Mouse (Mus musculus): ENCODE measurements at regions not wholly inside any gene's neighbourhood (a gene's known extent, or its start where the extent isn't known, plus 50 kb on each side); places are given as distances from the start of the nearest gene placed in this dataset.
"Not testable (repeated sequence)": the region's sequence is repeated elsewhere in the genome, so short reads cannot be mapped to it uniquely, and the experiment has no call there.

DNA sequence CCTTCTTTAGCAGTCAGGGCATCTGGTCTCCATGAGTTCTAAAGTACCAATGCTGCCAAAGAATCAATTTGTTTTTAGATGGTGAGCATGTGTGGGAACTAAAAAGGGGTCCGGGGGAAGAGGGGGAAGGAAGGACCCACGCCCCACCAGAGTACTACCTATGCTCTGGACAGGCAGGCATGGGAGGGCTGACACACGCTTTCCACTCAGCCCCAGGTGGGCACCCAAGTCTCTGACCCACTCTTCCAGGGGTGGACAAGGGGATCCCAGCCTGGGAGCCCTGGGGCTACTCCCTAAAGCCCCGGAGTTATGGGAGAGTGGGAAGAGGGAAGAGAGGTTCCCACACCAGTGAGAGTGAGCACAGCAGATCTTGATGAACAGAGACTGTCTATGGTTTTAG, 1446.9 kb downstream of the Zfp704 start:
- DNase-seq (ENCODE audit: low spot score): no peak

DNA sequence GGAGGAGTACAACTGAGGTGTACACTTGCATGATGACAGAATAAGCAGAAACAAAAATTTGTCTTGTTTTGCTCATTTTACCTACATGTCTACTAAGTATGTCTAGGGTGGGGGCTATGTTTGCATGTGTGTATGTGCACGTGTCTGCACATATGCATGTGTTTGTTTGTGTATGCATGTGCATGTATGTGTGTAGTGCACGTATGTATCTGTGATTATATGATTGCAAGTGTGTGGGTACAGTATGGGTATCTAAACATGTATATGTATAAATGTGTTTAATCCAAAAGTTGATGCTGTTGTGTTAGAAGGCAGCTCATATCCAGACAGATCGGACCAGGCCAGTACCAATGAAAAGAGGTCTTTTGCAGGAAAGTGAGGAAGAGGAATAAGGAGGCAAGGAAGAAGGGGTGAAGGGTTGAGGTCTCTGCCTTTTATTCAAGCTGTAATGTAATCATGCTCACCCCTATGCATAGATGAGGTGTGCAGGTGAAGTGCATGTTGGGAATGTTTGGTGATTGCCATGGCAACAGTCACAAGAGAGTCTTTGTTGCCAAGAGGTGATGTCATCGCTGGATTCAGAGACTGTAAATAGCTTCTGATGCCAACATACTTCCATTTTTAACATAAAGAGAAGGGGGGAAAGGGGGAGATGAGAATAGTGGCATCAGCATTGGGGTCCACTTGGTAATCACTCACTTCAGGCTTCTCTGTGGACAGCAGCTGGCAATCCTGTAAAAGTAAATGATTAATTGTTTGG, 1447.7 kb downstream of the Zfp704 start:
- DNase-seq (ENCODE audit: low spot score): no peak

DNA sequence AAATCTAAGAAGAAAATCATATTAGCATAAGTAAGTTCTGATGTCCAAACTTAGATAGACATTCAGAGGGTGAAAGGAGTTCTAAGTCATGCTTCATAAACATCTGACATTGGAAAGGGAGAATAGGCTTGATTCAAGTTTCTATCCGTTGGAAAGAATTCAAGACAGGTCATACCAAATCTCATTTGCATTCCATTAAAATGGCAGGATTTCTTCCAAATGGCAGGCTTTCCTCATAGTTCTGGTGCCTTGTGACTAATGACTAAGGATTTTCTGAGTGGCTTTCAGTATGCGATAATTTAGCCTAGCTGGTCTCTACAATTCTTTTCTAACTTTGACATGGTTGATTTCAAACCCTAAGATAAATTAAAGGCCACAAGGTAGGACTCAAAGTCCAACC, 1466.9 kb downstream of the Zfp704 start:
- DNase-seq (ENCODE audit: low spot score): no peak

DNA sequence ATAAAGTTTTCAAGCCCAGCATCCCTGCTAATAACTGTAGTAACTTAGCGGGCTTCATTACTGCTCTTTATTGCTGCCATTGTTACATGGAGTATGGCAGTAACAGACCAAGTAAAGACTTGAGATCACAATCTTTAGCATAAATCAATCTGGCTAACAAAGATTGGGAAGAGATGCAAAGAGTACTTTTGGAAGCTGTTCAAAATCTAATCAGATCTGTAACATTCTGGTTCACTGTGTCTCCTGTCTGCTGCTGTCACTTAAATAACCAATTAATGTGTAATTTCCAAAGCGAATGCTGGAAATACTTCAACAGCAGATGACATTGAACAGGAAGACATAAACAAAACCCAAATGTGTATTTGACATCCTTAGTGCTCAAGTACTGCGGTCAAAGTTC, 1467.7 kb downstream of the Zfp704 start:
- no peak for DNase-seq (ENCODE audit: low spot score)

DNA sequence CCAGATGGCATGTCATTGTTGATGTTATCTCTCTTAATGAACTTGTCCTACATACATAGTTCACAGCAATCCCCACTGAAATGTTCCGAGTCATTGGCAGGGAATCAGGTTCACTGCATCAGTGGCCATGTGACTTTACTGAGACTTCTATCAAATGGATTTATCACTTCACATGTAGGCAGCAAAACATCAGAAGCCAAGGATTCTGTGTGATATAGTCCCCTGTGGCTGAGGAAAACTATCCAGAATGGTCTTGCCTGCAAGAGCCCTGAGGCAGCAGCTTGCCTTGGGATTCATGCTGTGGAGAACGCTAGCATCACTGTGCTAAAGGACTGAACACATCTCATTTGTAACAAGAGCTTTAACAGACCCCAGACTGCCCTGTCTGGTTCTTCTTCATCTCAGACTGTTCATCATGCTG, 1468.2 kb downstream of the Zfp704 start:
- no peak for DNase-seq (ENCODE audit: low spot score)

DNA sequence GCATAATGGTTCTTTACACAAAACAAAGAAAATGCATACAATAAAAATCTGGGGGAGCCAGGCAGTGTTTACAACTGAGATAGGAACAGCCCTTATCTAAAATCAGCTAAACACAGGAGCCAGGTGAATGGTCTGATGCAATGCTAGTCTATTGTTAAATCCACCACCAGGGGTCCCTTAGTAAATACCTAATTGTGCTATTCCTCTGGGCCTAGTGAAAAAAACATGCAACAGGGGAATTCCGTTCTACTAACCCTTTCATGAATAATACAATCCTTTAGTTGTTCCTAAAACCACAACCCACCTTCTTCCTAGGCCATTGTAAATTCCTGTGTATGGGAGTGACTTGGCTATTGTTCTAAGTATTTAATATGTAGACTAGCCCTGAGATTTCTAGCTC, 1486.2 kb downstream of the Zfp704 start:
- DNase-seq (ENCODE audit: low spot score): not testable (repeated sequence)

DNA sequence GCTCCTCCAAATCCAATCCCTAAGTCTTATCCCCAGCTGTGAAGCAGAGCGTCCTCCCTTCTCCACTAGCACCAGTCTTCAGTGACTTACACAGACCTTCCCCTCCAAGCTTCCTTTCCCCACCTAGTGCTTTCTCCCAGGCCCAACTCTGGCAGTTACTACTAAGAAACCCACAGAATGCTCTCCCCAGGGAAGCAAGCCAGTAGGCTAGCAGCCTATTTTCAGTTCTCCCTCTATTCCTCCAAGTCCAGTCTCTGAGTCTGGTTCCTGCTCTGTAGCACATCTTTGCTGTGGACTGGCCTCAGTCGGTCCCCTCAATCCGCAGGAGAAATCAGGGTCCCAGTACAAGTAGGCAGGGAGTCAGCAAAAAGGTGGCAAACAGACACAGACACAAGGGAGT, 1486.7 kb downstream of the Zfp704 start:
- DNase-seq (ENCODE audit: low spot score): no peak

DNA sequence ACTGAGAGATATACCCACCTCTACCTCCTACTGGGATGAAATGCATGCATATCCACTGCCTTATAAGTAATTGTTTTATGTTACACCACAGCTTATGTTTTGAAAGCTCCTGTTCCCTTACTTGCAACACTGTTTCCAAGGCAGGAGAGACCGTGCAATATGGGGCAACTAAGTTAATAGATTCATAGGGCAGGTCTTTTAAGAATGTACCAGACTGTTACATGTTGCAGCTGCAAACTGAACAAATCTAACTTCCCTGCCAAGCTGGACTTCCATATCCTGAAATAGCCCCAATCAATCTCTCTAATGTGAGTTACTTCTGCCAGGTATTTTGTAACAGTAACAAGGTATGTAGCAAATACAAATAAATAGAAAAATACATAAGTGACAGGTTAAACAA, 1478.0 kb upstream of the 1700008P02Rik start:
- no peak for DNase-seq (ENCODE audit: low spot score)

DNA sequence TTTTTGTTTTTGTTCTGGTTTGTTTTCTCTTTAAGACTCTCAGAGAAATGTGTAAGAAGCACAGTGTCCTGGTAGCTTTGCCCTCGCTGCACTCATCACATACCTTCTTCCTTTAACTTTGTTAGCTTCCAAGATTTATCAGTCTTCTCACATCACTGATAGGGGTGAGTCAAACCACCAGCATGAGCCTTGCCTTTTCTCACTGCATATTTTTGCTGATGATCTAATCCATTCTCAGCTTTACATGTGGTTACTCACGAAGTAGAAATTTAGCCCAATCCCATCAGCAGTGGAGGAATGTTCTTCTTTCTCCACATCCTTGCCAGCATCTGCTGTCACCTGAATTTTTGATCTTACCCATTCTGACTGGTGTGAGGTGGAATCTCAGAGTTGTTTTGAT, 1464.5 kb upstream of the 1700008P02Rik start:
- no peak for DNase-seq (ENCODE audit: low spot score)

DNA sequence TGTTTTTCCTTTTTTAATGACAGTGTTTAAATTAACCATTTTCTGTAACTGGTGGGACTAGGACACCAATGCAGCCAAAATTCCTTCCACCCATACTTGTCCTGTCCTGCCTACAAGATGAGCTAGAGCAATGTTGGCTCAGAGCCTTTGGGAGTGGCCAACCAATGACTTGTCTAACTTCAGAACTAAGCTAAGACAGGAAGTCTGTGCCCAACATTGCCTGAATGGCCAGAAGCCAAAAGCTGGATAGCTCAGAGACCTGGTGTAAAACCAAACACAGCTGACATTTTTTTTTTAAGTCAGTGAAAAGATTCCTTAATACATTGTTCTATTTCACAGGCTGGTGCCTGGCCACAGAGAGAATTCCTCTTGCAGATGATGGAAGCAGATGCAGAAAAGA, 1433.5 kb upstream of the 1700008P02Rik start:
- no peak for DNase-seq (ENCODE audit: low spot score)

DNA sequence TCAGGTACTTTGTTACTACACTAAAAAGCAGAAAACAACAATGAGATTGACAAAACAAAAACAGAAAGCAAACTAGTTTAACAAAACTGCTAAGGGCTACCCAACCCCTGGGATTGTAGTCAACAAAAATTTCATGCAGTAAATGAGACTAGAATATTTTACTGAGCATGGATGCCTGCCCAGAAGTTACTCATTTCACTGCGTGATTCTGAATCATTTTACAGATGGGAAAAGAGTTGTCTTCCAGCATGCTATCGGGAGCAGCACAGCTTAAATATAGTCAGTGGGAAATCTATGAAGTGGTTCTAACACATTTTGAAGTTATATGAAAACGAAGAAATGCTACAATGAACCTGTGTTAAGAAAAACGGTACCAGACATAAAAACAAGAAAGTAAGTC, 1430.9 kb upstream of the 1700008P02Rik start:
- no peak for DNase-seq (ENCODE audit: low spot score)

DNA sequence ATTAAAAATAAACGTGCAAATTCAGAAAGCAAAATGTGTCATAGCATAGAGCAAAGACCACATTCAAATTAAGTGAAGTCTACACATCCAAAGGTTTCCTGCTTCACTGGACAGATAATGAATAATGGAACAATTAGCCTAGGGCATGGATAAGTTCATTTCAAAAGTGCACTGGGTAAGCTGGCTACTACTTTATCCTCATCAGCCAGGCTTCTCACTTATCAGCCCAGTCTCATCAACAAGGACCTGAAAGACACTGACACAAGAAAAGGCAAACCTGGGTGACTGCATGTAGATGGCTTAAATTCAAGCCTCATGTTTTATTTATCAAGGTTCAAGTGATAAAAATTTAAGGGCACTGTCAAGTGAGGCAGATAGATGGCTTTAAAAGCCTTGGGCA, 1429.5 kb upstream of the 1700008P02Rik start:
- no peak for DNase-seq (ENCODE audit: low spot score)

DNA sequence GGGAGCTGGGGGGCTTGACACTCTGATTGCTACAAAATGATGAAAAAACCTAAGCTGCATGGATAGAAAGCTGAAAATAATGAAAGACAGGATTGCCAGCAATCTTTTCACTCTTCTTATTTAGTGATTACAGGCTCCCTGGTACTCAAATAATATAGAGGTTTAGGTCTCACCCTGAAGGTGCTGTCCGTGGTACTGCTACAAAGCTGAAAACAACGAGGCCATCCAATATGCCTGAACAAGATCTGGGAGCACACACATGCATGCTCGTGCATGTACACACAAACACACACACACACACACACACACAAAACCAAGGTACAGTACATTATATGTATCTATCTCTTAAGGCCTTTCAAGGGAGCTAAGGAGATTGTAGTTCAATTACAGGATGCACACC, 1426.1 kb upstream of the 1700008P02Rik start:
- DNase-seq (ENCODE audit: low spot score): no peak

DNA sequence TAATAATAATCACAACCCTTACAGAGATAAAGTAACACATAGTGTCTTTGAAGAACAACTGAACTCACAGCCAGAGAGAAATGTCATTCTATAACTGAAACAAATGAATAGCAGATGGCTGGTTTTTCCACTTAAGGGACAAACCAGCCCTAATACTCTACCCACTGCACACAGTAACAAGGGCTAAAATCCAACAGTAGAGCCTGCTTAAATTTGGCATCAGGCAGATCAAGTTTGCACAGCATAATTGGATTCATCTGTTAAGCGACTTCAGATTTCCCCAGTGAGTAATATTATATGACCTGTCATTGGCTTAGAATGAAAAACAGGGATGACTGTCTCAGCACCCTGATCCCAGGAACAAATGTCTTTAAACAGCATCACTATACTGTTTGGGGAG, 1416.5 kb upstream of the 1700008P02Rik start:
- DNase-seq (ENCODE audit: low spot score): no peak

DNA sequence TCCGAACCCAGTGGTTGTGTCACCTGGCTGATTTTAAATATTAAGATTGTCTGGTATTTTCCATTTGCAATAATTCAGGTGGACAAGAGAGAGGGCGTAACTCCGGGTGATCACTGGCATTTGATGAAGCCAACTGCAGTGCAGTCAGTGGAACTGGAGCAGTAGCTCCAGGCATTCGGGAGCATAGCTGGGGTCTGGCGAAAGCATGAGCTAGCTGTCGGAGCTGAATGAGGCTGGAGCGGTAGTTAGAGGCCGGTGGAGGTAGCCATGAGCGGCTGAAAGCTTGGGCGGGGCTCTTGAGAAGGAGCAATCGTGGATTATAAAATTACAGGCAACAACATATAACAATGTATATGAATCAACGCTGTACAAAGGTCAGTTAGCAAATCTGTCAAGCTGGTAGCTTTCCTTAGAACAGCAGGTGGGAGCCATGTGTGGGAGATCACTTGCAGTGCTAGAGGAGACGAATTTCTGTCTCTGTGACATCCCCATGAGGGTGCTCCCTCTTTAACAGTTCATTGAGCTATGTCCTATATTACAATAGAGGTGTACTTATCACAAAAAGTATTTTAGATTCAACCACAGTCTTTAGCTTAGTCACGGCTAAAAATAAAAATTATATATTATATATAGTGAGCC, 1415.0 kb upstream of the 1700008P02Rik start:
- DNase-seq (ENCODE audit: low spot score): no peak

DNA sequence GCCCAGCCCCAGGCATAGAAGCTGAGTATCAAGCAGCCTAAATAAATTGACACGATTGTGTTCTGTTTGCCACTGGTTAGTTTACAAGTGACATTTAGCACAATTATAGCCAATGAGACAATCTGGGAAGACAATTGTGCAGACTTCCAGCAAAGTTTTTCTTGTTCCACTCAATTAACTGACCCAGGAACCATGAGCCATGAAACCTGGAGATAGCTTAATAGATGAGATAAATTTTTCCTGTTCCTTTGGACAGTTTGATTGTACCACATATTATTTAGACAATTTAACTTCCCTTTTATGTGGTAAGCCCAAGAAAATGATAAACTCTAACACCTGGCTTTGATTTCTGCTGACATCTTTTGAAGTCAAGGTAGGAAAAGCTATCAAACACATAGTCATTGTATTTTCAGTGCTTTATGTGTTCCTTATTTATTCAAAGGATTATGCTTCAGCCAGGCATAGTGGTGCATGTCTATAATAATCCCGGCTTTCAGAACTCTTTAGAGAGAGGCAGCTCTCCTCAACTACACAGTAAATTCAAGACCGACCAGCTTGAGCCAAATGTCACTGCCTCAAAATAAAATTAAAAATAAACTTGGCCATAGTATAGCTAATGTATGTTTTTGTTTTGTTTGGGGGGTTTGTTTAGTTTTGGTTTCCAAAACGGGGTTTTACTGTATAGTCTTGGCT, 1406.2 kb upstream of the 1700008P02Rik start:
- no peak for DNase-seq (ENCODE audit: low spot score)

DNA sequence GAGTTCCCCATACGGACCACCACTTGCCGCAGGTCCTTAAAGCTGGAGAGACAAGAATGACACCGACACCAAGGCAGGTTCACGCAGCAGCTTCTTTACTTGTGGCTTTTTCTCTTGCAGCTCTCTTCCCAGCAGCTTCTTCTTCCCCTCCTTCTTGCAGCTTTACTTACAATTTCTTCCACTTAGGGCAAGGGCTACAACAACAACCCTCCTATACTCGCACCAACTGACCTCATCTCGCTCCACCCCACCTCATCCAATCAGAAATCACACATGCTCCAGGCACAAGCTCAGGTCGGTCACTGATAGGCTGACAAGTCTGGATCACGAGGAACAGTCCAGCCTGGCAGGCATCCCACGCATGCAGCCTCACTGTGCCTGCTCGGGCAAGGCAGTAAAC, 1402.4 kb upstream of the 1700008P02Rik start:
- no peak for DNase-seq (ENCODE audit: low spot score)

DNA sequence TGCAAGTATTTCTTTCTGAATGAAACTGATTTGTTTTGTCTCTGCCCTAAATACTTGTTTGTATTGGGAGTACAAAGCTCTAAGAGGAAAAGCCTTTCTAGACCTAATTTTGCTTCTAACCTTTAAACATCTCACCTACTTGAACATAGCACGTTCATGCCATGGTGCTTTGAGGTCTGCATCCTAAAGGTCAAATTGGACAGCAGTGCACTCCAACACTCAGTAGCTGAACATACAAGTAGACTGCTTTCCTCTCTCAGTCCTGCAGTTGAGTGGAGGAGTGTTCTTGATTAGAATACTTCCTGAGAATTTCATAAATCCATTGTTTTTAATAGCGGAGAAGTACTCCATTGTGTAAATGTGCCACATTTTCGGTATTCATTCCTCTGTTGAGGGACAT, 1397.2 kb upstream of the 1700008P02Rik start:
- no peak for DNase-seq (ENCODE audit: low spot score)

DNA sequence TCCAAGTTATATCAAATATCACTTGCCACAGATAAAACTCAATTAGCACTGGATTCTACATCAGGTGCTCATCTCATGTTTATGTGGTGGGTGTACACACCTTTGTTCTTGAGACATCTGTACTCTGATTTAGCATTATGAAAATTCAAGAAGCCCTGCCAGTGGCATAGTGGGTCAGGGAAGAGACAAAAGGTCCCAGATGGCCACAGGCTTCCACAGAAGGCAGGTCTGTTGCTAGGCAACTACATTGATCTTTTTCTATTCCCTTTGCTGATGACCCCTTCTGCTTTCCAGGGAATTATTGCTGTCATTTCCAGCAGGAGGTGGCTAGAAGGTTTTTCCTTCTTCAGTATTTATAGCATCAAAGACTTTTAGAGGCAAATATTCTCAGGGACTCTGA, 1396.7 kb upstream of the 1700008P02Rik start:
- DNase-seq (ENCODE audit: low spot score): no peak

DNA sequence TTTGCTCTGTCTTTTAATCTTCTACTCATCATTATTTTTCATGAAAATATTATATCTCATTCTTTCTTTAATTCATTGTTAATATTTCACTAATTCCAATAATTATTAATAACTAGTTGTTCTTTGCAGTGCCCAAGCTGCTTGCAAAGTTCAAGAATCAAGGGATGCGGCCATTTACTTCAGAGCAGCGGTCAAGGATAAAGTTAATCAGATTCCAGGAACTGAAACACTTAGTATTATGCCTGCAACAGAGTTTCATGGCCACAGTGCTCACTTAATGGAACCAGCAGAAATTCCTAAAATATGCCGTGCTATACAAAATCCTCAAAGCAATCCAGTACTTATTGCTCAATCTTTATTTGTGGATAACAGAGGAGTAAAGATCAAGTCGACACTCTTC, 1389.7 kb upstream of the 1700008P02Rik start:
- no peak for DNase-seq (ENCODE audit: low spot score)

DNA sequence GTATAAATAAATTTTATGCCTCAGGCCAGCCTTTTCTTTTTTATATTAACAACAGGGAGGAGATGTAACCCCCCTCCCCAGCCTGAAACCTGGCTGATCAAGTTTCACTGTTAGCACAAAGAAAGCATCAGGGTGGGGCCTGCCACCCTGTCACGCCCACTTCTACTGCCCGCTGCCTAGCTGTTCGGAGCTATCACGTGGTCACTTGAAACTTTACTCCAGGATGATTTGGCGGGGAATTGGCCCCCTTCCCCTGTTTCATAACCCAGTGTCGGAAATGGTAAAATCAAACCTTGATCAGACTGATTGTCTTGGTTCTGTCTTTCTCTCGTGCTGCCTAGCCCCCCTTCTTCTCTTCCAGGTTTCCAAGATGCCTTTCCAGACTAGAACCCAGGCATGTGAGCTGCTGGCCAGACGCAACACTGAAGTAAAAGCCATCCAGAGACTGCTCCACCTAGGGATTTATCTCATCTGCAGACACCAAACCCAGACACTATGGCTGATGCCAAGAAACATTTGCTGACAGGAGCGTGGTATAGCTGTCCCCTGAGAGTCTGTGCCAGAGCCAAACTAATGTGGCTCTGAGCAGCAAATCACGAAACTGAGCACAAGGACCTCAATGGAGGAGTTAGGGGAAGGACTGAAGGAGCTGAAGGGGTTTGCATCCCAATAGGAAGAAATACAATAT, 1386.6 kb upstream of the 1700008P02Rik start:
- DNase-seq (ENCODE audit: low spot score): no peak

DNA sequence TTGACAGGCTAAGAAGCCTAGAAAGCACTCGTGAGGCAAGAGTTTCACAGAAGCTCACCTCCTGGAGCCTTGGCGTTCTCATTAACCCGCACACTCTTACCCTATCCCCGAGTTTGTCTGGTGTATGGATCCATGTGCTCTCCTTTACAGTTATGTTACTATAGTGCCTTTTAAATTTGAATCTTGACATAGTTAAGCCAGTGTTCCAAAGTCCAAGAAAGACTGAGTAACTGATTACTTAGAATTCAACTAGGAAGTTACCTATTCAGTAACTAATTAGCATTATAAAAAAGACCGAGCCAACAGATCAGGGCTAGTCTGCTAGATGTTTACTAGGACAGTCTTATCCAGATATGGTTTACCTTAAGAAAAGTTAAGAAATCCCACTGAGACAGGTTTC, 1386.0 kb upstream of the 1700008P02Rik start:
- no peak for DNase-seq (ENCODE audit: low spot score)

DNA sequence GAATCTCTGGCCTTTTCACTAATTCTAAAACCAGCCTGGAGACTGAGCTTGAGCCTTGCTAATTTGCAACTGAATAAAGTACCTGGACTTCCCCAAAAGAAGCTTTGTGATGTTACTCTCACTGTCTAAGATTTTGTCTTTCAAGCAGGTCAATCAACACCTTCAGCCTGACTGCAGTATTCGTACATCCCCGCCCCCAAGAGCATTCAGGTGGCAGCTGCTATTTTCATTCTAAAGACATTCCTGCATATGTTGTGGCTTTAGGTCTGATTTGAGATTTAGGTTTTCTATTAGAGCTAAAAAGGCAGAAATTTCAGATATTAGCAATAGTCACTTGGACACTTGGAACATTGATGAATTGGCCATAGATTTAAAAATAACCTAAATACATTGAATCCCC, 1385.4 kb upstream of the 1700008P02Rik start:
- DNase-seq (ENCODE audit: low spot score): not testable (repeated sequence)

Data from spleen, adult 12 weeks (tissue).